In genomic region chr13:25933783-25934182, GRCm38 (mm10) we compare ENCODE assay signal across 9 mouse cellular contexts.
DNase-seq lines count a peak whose midpoint lies in the region; ATAC-seq and TF ChIP-seq lines count a peak whose summit lies in the region.
"Had no signal": no experiment of that assay in that cellular context is flagged by ENCODE, and none has a peak within 500 bp of the region (broad histone marks: within the 10 kb centered on the region; RNA-seq: fewer than 3 reads in every experiment).

No protein-coding gene starts in this region.

- DNase-seq in embryo, embryonic 11 days: peak; percentile 36
- peak; percentile 18 for DNase-seq in heart, postnatal 0 days (ENCODE audit: low spot score)
- DNase-seq in adrenal gland, postnatal 10 days: no peak
- no peak for DNase-seq in left cerebral cortex, adult 8-10 months (ENCODE audit: low spot score in 2 of 2)
- no peak for DNase-seq in thymus, postnatal 4 days
- DNase-seq: liver, embryonic 13.5 days had no signal

- no peaks in the 10 kb centered on the region for H3K4me1 ChIP-seq in intestine, embryonic 16.5 days (ENCODE audit: control insufficient read depth, insufficient read depth, low read length)
- no peaks in the 10 kb centered on the region for H3K4me1 ChIP-seq in intestine, postnatal 0 days (replicated peaks; ENCODE audit: control insufficient read depth, insufficient read depth, low read length)
- peaks cover 9% of the 10 kb centered on the region for H3K4me1 ChIP-seq in heart, postnatal 0 days (ENCODE audit: control insufficient read depth, insufficient read depth)
- H3K4me1 ChIP-seq in midbrain, embryonic 15.5 days: peaks cover 30% of the 10 kb centered on the region
- H3K4me1 ChIP-seq: liver, embryonic 13.5 days had no signal

- no peak overlapping the region for H3K4me3 ChIP-seq in intestine, embryonic 16.5 days (ENCODE audit: low read length)
- H3K4me3 ChIP-seq in intestine, postnatal 0 days (ENCODE audit: low read depth, low read length): no peak overlapping the region
- no peak overlapping the region for H3K4me3 ChIP-seq in heart, postnatal 0 days (ENCODE audit: low read depth, low read length)
- no peak overlapping the region for H3K4me3 ChIP-seq in midbrain, embryonic 15.5 days
- H3K4me3 ChIP-seq: liver, embryonic 13.5 days had no signal

- no peak overlapping the region for H3K4me2 ChIP-seq in intestine, embryonic 16.5 days (ENCODE audit: low read depth, low read length)
- no peak overlapping the region for H3K4me2 ChIP-seq in intestine, postnatal 0 days (replicated peaks; ENCODE audit: low read depth)
- H3K4me2 ChIP-seq in heart, postnatal 0 days (ENCODE audit: low read depth, low read length): no peak overlapping the region
- no peak overlapping the region for H3K4me2 ChIP-seq in midbrain, embryonic 15.5 days
- H3K4me2 ChIP-seq: liver, embryonic 13.5 days had no signal

- H3K9me3 ChIP-seq in intestine, embryonic 16.5 days (ENCODE audit: control insufficient read depth, low read length): no peaks in the 10 kb centered on the region
- no peaks in the 10 kb centered on the region for H3K9me3 ChIP-seq in intestine, postnatal 0 days (ENCODE audit: control insufficient read depth)
- H3K9me3 ChIP-seq in heart, postnatal 0 days (replicated peaks; ENCODE audit: control insufficient read depth, low read length): no peaks in the 10 kb centered on the region
- no peaks in the 10 kb centered on the region for H3K9me3 ChIP-seq in midbrain, embryonic 15.5 days
- H3K9me3 ChIP-seq: liver, embryonic 13.5 days had no signal

- peak overlapping the region; percentile 7; the same call in 1 of the 2 replicates for H3K27ac ChIP-seq in intestine, embryonic 16.5 days (ENCODE audit: low read length)
- H3K27ac ChIP-seq in intestine, postnatal 0 days (ENCODE audit: low read depth, low read length): no peak overlapping the region
- H3K27ac ChIP-seq in heart, postnatal 0 days (ENCODE audit: low read depth): peak overlapping the region; percentile 23; the same call in 1 of the 2 replicates
- H3K27ac ChIP-seq in midbrain, embryonic 15.5 days: peak overlapping the region; percentile 82
- H3K27ac ChIP-seq: liver, embryonic 13.5 days had no signal

- no peak overlapping the region for H3K9ac ChIP-seq in intestine, embryonic 16.5 days (ENCODE audit: low read depth, low read length)
- H3K9ac ChIP-seq in intestine, postnatal 0 days (ENCODE audit: low read depth, low read length): no peak overlapping the region
- H3K9ac ChIP-seq in heart, postnatal 0 days (replicated peaks; ENCODE audit: low read depth, low read length): no peak overlapping the region
- no peak overlapping the region for H3K9ac ChIP-seq in midbrain, embryonic 15.5 days
- H3K9ac ChIP-seq: liver, embryonic 13.5 days had no signal

- no peaks in the 10 kb centered on the region for H3K27me3 ChIP-seq in intestine, embryonic 16.5 days (replicated peaks; ENCODE audit: control insufficient read depth, insufficient read depth, low read length)
- no peaks in the 10 kb centered on the region for H3K27me3 ChIP-seq in intestine, postnatal 0 days (replicated peaks; ENCODE audit: control insufficient read depth, insufficient read depth, low read length)
- H3K27me3 ChIP-seq in heart, postnatal 0 days (ENCODE audit: control insufficient read depth, insufficient read depth, low read length): no peaks in the 10 kb centered on the region
- H3K27me3 ChIP-seq in midbrain, embryonic 15.5 days (replicated peaks): no peaks in the 10 kb centered on the region
- H3K27me3 ChIP-seq: liver, embryonic 13.5 days had no signal

- H3K36me3 ChIP-seq in intestine, embryonic 16.5 days (ENCODE audit: control insufficient read depth, insufficient read depth, low read length): no peaks in the 10 kb centered on the region
- H3K36me3 ChIP-seq in intestine, postnatal 0 days (ENCODE audit: control insufficient read depth, insufficient read depth): no peaks in the 10 kb centered on the region
- H3K36me3 ChIP-seq in heart, postnatal 0 days (replicated peaks; ENCODE audit: control insufficient read depth, insufficient read depth, low read length): no peaks in the 10 kb centered on the region
- no peaks in the 10 kb centered on the region for H3K36me3 ChIP-seq in midbrain, embryonic 15.5 days (replicated peaks)
- H3K36me3 ChIP-seq: liver, embryonic 13.5 days had no signal

- ATAC-seq in intestine, embryonic 16.5 days: no peak
- no peak for ATAC-seq in intestine, postnatal 0 days
- ATAC-seq in heart, postnatal 0 days (ENCODE audit: insufficient read depth, low read depth): no peak
- peak; percentile 22; the same call in 1 of the 2 replicates for ATAC-seq in midbrain, embryonic 15.5 days (replicated peaks)

- no peak for TF ChIP-seq EP300 in heart, postnatal 0 days (IDR thresholded peaks at IDR 0.05; ENCODE audit: low read depth)

- no peak for TF ChIP-seq CTCF in intestine, postnatal 0 days (IDR thresholded peaks at IDR 0.05; ENCODE audit: low read depth)
- TF ChIP-seq CTCF in heart, postnatal 0 days (IDR thresholded peaks at IDR 0.05; ENCODE audit: low read depth): no peak

- 32% methylated on average over 3 of the region's 3 CpGs for WGBS in intestine, embryonic 16.5 days
- WGBS in intestine, postnatal 0 days: 40% methylated on average over 3 of the region's 3 CpGs
- 19% methylated on average over 3 of the region's 3 CpGs for WGBS in heart, postnatal 0 days
- 22% methylated on average over 3 of the region's 3 CpGs for WGBS in midbrain, embryonic 15.5 days

Comparison
In these comparisons a context has a peak if more than half of its experiments do, and no peak if none do; other contexts are left out.
1. DNase-seq: peak in embryo, embryonic 11 days (single experiment) and heart, postnatal 0 days (single experiment); none in adrenal gland, postnatal 10 days (single experiment), left cerebral cortex, adult 8-10 months (0 of 2) and thymus, postnatal 4 days (single experiment).